Mouse (Mus musculus): ENCODE data around the gene Ctrb1. TPM values are rescaled to one million over a fixed set of nuclear protein-coding genes. Genes with fewer than 3 reads are reported as not detected.

Ctrb1 gene
- total and polyA plus RNA-seq, 2 experiments from 2014 or later: not detected

- H3K9me3 ChIP-seq (ENCODE audit: low read length): no peaks in the 10 kb centered on the region
- TF ChIP-seq CTCF (IDR thresholded peaks at IDR 0.05): 0 out of 2 replicates have a peak, but pooled peaks have one; percentile 7
- peak within 1 kb of the TSS; percentile 68 for H3K9ac ChIP-seq (replicated peaks; ENCODE audit: low read length, poor library complexity, severe bottlenecking)
- H3K4me3 ChIP-seq (ENCODE audit: low read depth, low read length): peak within 1 kb of the TSS; percentile 57
- 0 out of 2 replicates have a peak, but pooled peaks cover under 1% of the 10 kb centered on the region for H3K4me1 ChIP-seq (ENCODE audit: insufficient read depth, low read length)
- under 1% methylated on average over 69 of the region's 75 CpGs for WGBS
- H3K27me3 ChIP-seq (ENCODE audit: insufficient read depth, low read length): no peaks in the 10 kb centered on the region
- no peaks in the 10 kb centered on the region for H3K36me3 ChIP-seq (ENCODE audit: insufficient read depth, low read length)
- peak within 1 kb of the TSS; percentile 86 for H3K27ac ChIP-seq (ENCODE audit: low read depth, low read length)
- H3K4me2 ChIP-seq (ENCODE audit: low read depth, low read length, poor library complexity, severe bottlenecking): peak within 1 kb of the TSS; percentile 52
- ATAC-seq (ENCODE audit: low FRiP score) (peak; percentile 99), DNase-seq (ENCODE audit: low spot score) (peak; percentile 98)
Observed at GRCm38 (mm10) chr8:111643264-111644141, 47.3 kb downstream of the Ctrb1 start, which contains the start of gene Zfp1. Zfp1 (plus strand) TSS chr8:111643401.

- Histone ChIP-seq H3K9me3 (ENCODE audit: low read length) (no peaks in the 10 kb centered on the region), H3K4me3 (ENCODE audit: low read depth, low read length) (peak overlapping the region; percentile 57), H3K27me3 (ENCODE audit: insufficient read depth, low read length) (no peaks in the 10 kb centered on the region), H3K4me1 (ENCODE audit: insufficient read depth, low read length) (no peaks in the 10 kb centered on the region), H3K9ac (replicated peaks; ENCODE audit: low read length, poor library complexity, severe bottlenecking) (no peak overlapping the region), H3K4me2 (ENCODE audit: low read depth, low read length, poor library complexity, severe bottlenecking) (peak overlapping the region; percentile 52), H3K27ac (ENCODE audit: low read depth, low read length) (no peak overlapping the region), H3K36me3 (ENCODE audit: insufficient read depth, low read length) (no peaks in the 10 kb centered on the region)
- WGBS: 10% methylated on average over 5 of the region's 5 CpGs
- DNase-seq (ENCODE audit: low spot score) (no peak), ATAC-seq (ENCODE audit: low FRiP score) (0 out of 2 replicates have a peak, but pooled peaks have one; percentile 20)
- no peak for TF ChIP-seq CTCF (IDR thresholded peaks at IDR 0.05)
Observed at GRCm38 (mm10) chr8:111642939-111643263, 47.9 kb downstream of the Ctrb1 start.

- Histone ChIP-seq H3K27ac (ENCODE audit: low read depth, low read length) (no peak overlapping the region), H3K4me2 (ENCODE audit: low read depth, low read length, poor library complexity, severe bottlenecking) (peak overlapping the region; percentile 52), H3K9ac (replicated peaks; ENCODE audit: low read length, poor library complexity, severe bottlenecking) (no peak overlapping the region), H3K4me1 (ENCODE audit: insufficient read depth, low read length) (no peaks in the 10 kb centered on the region), H3K9me3 (ENCODE audit: low read length) (no peaks in the 10 kb centered on the region), H3K27me3 (ENCODE audit: insufficient read depth, low read length) (no peaks in the 10 kb centered on the region), H3K36me3 (ENCODE audit: insufficient read depth, low read length) (no peaks in the 10 kb centered on the region), H3K4me3 (ENCODE audit: low read depth, low read length) (no peak overlapping the region)
- TF ChIP-seq CTCF (IDR thresholded peaks at IDR 0.05): no peak
- ATAC-seq (ENCODE audit: low FRiP score) (no peak), DNase-seq (ENCODE audit: low spot score) (no peak)
- 62% methylated on average over 5 of the region's 5 CpGs for WGBS
Observed at GRCm38 (mm10) chr8:111642496-111642895, 48.3 kb downstream of the Ctrb1 start.

- DNase-seq (ENCODE audit: low spot score): no peak
- Histone ChIP-seq H3K4me2 (ENCODE audit: low read depth, low read length, poor library complexity, severe bottlenecking) (no peak overlapping the region), H3K9ac (replicated peaks; ENCODE audit: low read length, poor library complexity, severe bottlenecking) (no peak overlapping the region)
Observed at GRCm38 (mm10) chr8:111641064-111641463, 49.7 kb downstream of the Ctrb1 start.

GRCm38 (mm10) chr8:111638086-111638485 lies 52.7 kb downstream of the Ctrb1 start:
- no peak for DNase-seq (ENCODE audit: low spot score)
- no peak for ATAC-seq (ENCODE audit: low FRiP score)
- TF ChIP-seq CTCF (IDR thresholded peaks at IDR 0.05): no peak
- Histone ChIP-seq H3K27me3 (ENCODE audit: insufficient read depth, low read length) (no peaks in the 10 kb centered on the region), H3K9me3 (ENCODE audit: low read length) (no peaks in the 10 kb centered on the region), H3K4me3 (ENCODE audit: low read depth, low read length) (no peak overlapping the region), H3K4me1 (ENCODE audit: insufficient read depth, low read length) (no peaks in the 10 kb centered on the region), H3K36me3 (ENCODE audit: insufficient read depth, low read length) (no peaks in the 10 kb centered on the region), H3K27ac (ENCODE audit: low read depth, low read length) (no peak overlapping the region), H3K4me2 (ENCODE audit: low read depth, low read length, poor library complexity, severe bottlenecking) (no peak overlapping the region), H3K9ac (replicated peaks; ENCODE audit: low read length, poor library complexity, severe bottlenecking) (no peak overlapping the region)

More at GRCm38 (mm10) chr8:111641064-111641463, 49.7 kb downstream of the Ctrb1 start:
- H3K4me1 ChIP-seq (ENCODE audit: insufficient read depth, low read length): no peaks in the 10 kb centered on the region
- no peak overlapping the region for H3K4me3 ChIP-seq (ENCODE audit: low read depth, low read length)
- no peaks in the 10 kb centered on the region for H3K27me3 ChIP-seq (ENCODE audit: insufficient read depth, low read length)
- no peak for ATAC-seq (ENCODE audit: low FRiP score)
- WGBS: 93% methylated on average over 2 of the region's 2 CpGs
- no peaks in the 10 kb centered on the region for H3K9me3 ChIP-seq (ENCODE audit: low read length)
- TF ChIP-seq CTCF (IDR thresholded peaks at IDR 0.05): no peak
- H3K27ac ChIP-seq (ENCODE audit: low read depth, low read length): no peak overlapping the region
- no peaks in the 10 kb centered on the region for H3K36me3 ChIP-seq (ENCODE audit: insufficient read depth, low read length)

Small RNA genes lying within 50 kb of the gene (microRNA-seq; reads per million reads assigned to microRNA genes)
- not detected for gene Mir7076 (ENCODE audit: borderline number of aligned reads)

Other genes with a start within 250 kb of the Ctrb1 start
- gene Wdr59, start 168.9 kb downstream of the Ctrb1 start, total RNA-seq (2014; rRNA removed): 11.6 and 17.1 TPM in 2 replicates
- gene Wdr59, start 168.9 kb downstream of the Ctrb1 start, polyA plus RNA-seq (2015; fragmentation: Nextera tagmentation; extraction: Ambion mirVana): 5.6 and 6.6 TPM in 2 replicates
- gene Znrf1, start 154.9 kb downstream of the Ctrb1 start, total RNA-seq (2014; rRNA removed): 229 and 234 TPM in 2 replicates
- 87.8 and 96.5 TPM in 2 replicates for gene Znrf1, start 154.9 kb downstream of the Ctrb1 start, polyA plus RNA-seq (2015; fragmentation: Nextera tagmentation; extraction: Ambion mirVana)
- 1.5 and 3.3 TPM in 2 replicates for gene Ldhd, start 60.6 kb downstream of the Ctrb1 start, total RNA-seq (2014; rRNA removed)
- 2.0 and 2.8 TPM in 2 replicates for gene Ldhd, start 60.6 kb downstream of the Ctrb1 start, polyA plus RNA-seq (2015; fragmentation: Nextera tagmentation; extraction: Ambion mirVana)
- 18.1 and 22.2 TPM in 2 replicates for gene Zfp1, start 47.6 kb downstream of the Ctrb1 start, total RNA-seq (2014; rRNA removed)
- 22.7 and 23.3 TPM in 2 replicates for gene Zfp1, start 47.6 kb downstream of the Ctrb1 start, polyA plus RNA-seq (2015; fragmentation: Nextera tagmentation; extraction: Ambion mirVana)
- 62.3 and 72.8 TPM in 2 replicates for gene Bcar1, start 52.8 kb upstream of the Ctrb1 start, total RNA-seq (2014; rRNA removed)
- gene Bcar1, start 52.8 kb upstream of the Ctrb1 start, polyA plus RNA-seq (2015; fragmentation: Nextera tagmentation; extraction: Ambion mirVana): 38.3 and 44.3 TPM in 2 replicates
- 61.3 and 63.1 TPM in 2 replicates for gene Cfdp1, start 163.3 kb upstream of the Ctrb1 start, total RNA-seq (2014; rRNA removed)
- 196 and 197 TPM in 2 replicates for gene Cfdp1, start 163.3 kb upstream of the Ctrb1 start, polyA plus RNA-seq (2015; fragmentation: Nextera tagmentation; extraction: Ambion mirVana)
- 3.6 TPM in 2 replicates for gene Tmem170, start 185.7 kb upstream of the Ctrb1 start, total RNA-seq (2014; rRNA removed)
- 2.1 and 2.7 TPM in 2 replicates for gene Tmem170, start 185.7 kb upstream of the Ctrb1 start, polyA plus RNA-seq (2015; fragmentation: Nextera tagmentation; extraction: Ambion mirVana)
- gene Chst5, start 219.4 kb upstream of the Ctrb1 start, total RNA-seq (2014; rRNA removed): 2.9 and 5.2 TPM in 2 replicates
- gene Chst5, start 219.4 kb upstream of the Ctrb1 start, polyA plus RNA-seq (2015; fragmentation: Nextera tagmentation; extraction: Ambion mirVana): 3.4 and 3.6 TPM in 2 replicates
- gene Tmem231, start 242.9 kb upstream of the Ctrb1 start, total RNA-seq (2014; rRNA removed): 21.3 and 23.7 TPM in 2 replicates
- gene Tmem231, start 242.9 kb upstream of the Ctrb1 start, polyA plus RNA-seq (2015; fragmentation: Nextera tagmentation; extraction: Ambion mirVana): 17.3 and 18.7 TPM in 2 replicates
- gene Gabarapl2, start 249.7 kb upstream of the Ctrb1 start, total RNA-seq (2014; rRNA removed): 117 and 121 TPM in 2 replicates
- 459 and 469 TPM in 2 replicates for gene Gabarapl2, start 249.7 kb upstream of the Ctrb1 start, polyA plus RNA-seq (2015; fragmentation: Nextera tagmentation; extraction: Ambion mirVana)

All from midbrain, postnatal 0 days (tissue).